Mouse (Mus musculus): ENCODE measurements around the gene Mcmbp. TPM values are rescaled to one million over a fixed set of nuclear protein-coding genes. Genes with fewer than 3 reads are reported as not detected.

Mcmbp gene
- 17.5 and 19.0 TPM in 2 replicates for polyA plus RNA-seq (2012; rRNA removed)

- DNase-seq (ENCODE audit: extremely low spot score in 1 of 2, low spot score in 1 of 2) = peak; percentile 91 to 97
Observed at GRCm38 (mm10) chr7:128740334-128740733, at the start of gene Mcmbp. Mcmbp (minus strand) TSS chr7:128740495.

GRCm38 (mm10) chr7:128790045-128790444, 49.8 kb upstream of the Mcmbp start:
- DNase-seq (ENCODE audit: extremely low spot score in 1 of 2, low spot score in 1 of 2) = no peak

GRCm38 (mm10) chr7:128781846-128782245, 41.6 kb upstream of the Mcmbp start:
- DNase-seq (ENCODE audit: extremely low spot score in 1 of 2, low spot score in 1 of 2) = no peak

- peak; percentile 17 to 78 for DNase-seq (ENCODE audit: extremely low spot score in 1 of 2, low spot score in 1 of 2)
Observed at GRCm38 (mm10) chr7:128779305-128779704, 39.0 kb upstream of the Mcmbp start.

GRCm38 (mm10) chr7:128777201-128777600, 36.9 kb upstream of the Mcmbp start:
- no peak for DNase-seq (ENCODE audit: extremely low spot score in 1 of 2, low spot score in 1 of 2)

- no peak for DNase-seq (ENCODE audit: extremely low spot score in 1 of 2, low spot score in 1 of 2)
Observed at GRCm38 (mm10) chr7:128766696-128767095, 26.4 kb upstream of the Mcmbp start.

- no peak for DNase-seq (ENCODE audit: extremely low spot score in 1 of 2, low spot score in 1 of 2)
Observed at GRCm38 (mm10) chr7:128758948-128759347, 18.7 kb upstream of the Mcmbp start.

GRCm38 (mm10) chr7:128755396-128755795, 15.1 kb upstream of the Mcmbp start:
- no peak for DNase-seq (ENCODE audit: extremely low spot score in 1 of 2, low spot score in 1 of 2)

- DNase-seq (ENCODE audit: extremely low spot score in 1 of 2, low spot score in 1 of 2) = no peak
Observed at GRCm38 (mm10) chr7:128752012-128752411, 11.7 kb upstream of the Mcmbp start.

GRCm38 (mm10) chr7:128750296-128750695, 10.0 kb upstream of the Mcmbp start:
- DNase-seq (ENCODE audit: extremely low spot score in 1 of 2, low spot score in 1 of 2) = no peak

- peak in 1 of 2 experiments; percentile 30 for DNase-seq (ENCODE audit: extremely low spot score in 1 of 2, low spot score in 1 of 2)
Observed at GRCm38 (mm10) chr7:128748758-128749157, 8.5 kb upstream of the Mcmbp start.

- DNase-seq (ENCODE audit: extremely low spot score in 1 of 2, low spot score in 1 of 2) = no peak
Observed at GRCm38 (mm10) chr7:128746151-128746550, 5.9 kb upstream of the Mcmbp start.

GRCm38 (mm10) chr7:128744684-128745485, 4.6 kb upstream of the Mcmbp start, which contains the start of gene Sec23ip:
Sec23ip (plus strand) TSS chr7:128744943.
- DNase-seq (ENCODE audit: extremely low spot score in 1 of 2, low spot score in 1 of 2) = peak; percentile 99

GRCm38 (mm10) chr7:128743898-128744297, 3.6 kb upstream of the Mcmbp start:
- DNase-seq (ENCODE audit: extremely low spot score in 1 of 2, low spot score in 1 of 2) = no peak

- DNase-seq (ENCODE audit: extremely low spot score in 1 of 2, low spot score in 1 of 2) = peak in 1 of 2 experiments; percentile 25
Observed at GRCm38 (mm10) chr7:128739462-128740277, 625 bp downstream of the Mcmbp start.

- DNase-seq (ENCODE audit: extremely low spot score in 1 of 2, low spot score in 1 of 2) = peak in 1 of 2 experiments; percentile 27
Observed at GRCm38 (mm10) chr7:128739116-128739461, 1.2 kb downstream of the Mcmbp start.

GRCm38 (mm10) chr7:128738041-128738440, 2.3 kb downstream of the Mcmbp start:
- no peak for DNase-seq (ENCODE audit: extremely low spot score in 1 of 2, low spot score in 1 of 2)

GRCm38 (mm10) chr7:128731585-128731984, 8.7 kb downstream of the Mcmbp start:
- DNase-seq (ENCODE audit: extremely low spot score in 1 of 2, low spot score in 1 of 2) = peak in 1 of 2 experiments; percentile 30

- DNase-seq (ENCODE audit: extremely low spot score in 1 of 2, low spot score in 1 of 2) = no peak
Observed at GRCm38 (mm10) chr7:128728738-128729137, 11.6 kb downstream of the Mcmbp start.

- DNase-seq (ENCODE audit: extremely low spot score in 1 of 2, low spot score in 1 of 2) = no peak
Observed at GRCm38 (mm10) chr7:128727701-128728100, 12.6 kb downstream of the Mcmbp start.

GRCm38 (mm10) chr7:128726999-128727398, 13.3 kb downstream of the Mcmbp start:
- DNase-seq (ENCODE audit: extremely low spot score in 1 of 2, low spot score in 1 of 2) = no peak
